Mouse (Mus musculus): ENCODE data around the gene Olfr985. TPM values are rescaled to one million over a fixed set of nuclear protein-coding genes. Genes with fewer than 3 reads are reported as not detected.

The Olfr985 gene
- total RNA-seq (2023) = not detected in 4 replicates

GRCm38 (mm10) chr9:40130084-40130483 lies at the start of gene Olfr985:
TSS of gene Olfr985 (minus strand) at chr9:40130184.

GRCm38 (mm10) chr9:40114106-40114505 lies 15.9 kb downstream of the Olfr985 start, which contains the start of gene Olfr984:
TSS of gene Olfr984 (minus strand) at chr9:40114206.

GRCm38 (mm10) chr9:40093495-40093894 lies 36.5 kb downstream of the Olfr985 start, which contains the start of gene Olfr983:
TSS of gene Olfr983 (minus strand) at chr9:40093595.

Other genes starting within 250 kb of the Olfr985 start
- not detected in 4 replicates for gene Olfr229, start 222.8 kb downstream of the Olfr985 start, total RNA-seq (2023)
- not detected in 4 replicates for gene Olfr974, start 192.7 kb downstream of the Olfr985 start, total RNA-seq (2023)
- not detected in 4 replicates for gene Olfr975, start 178.1 kb downstream of the Olfr985 start, total RNA-seq (2023)
- not detected in 4 replicates for gene Olfr976, start 169.1 kb downstream of the Olfr985 start, total RNA-seq (2023)
- not detected in 4 replicates for gene Olfr978, start 138.1 kb downstream of the Olfr985 start, total RNA-seq (2023)
- gene Olfr979, start 126.7 kb downstream of the Olfr985 start, total RNA-seq (2023) = not detected in 4 replicates
- not detected in 4 replicates for gene Olfr980, start 120.6 kb downstream of the Olfr985 start, total RNA-seq (2023)
- gene Olfr981, start 108.7 kb downstream of the Olfr985 start, total RNA-seq (2023) = not detected in 4 replicates
- not detected in 4 replicates for gene Olfr982, start 56.4 kb downstream of the Olfr985 start, total RNA-seq (2023)
- not detected in 4 replicates for gene Olfr983, start 36.6 kb downstream of the Olfr985 start, total RNA-seq (2023)
- not detected in 4 replicates for gene Olfr984, start 16.0 kb downstream of the Olfr985 start, total RNA-seq (2023)
- not detected in 4 replicates for gene Tmem225, start 17.9 kb upstream of the Olfr985 start, total RNA-seq (2023)
- gene Olfr986, start 50.7 kb upstream of the Olfr985 start, total RNA-seq (2023) = not detected in 4 replicates
- gene Zfp202, start 62.1 kb upstream of the Olfr985 start, total RNA-seq (2023) = 2.1 to 2.6 TPM (median 2.4 TPM) in 4 replicates
- not detected in 4 replicates for gene Scn3b, start 139.0 kb upstream of the Olfr985 start, total RNA-seq (2023)

All from B cell, adult 62 days (primary cell).